ENCODE assay signal across 24 mouse cellular contexts in the genomic region with DNA sequence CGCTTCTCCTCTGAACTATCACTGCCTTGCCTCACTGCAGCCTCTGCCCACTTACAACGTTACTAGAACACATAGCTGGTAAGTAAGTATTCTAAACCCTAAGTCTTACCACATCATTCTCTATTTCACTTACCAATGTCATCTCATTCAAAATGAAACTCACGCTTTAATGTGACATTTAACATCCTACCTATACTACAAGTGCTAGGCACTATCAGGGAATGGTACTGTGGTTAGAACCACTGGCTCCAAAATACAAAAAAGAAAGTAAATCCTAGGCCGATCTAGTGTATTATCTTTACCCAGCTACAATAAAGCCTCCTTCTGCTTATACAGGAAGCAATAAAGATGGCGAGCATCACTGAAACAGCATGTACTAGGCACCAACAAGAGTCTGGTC. TPM values are rescaled to one million over a fixed set of nuclear protein-coding genes. Genes with fewer than 3 reads are reported as not detected.
"Had no signal": no experiment of that assay in that cellular context is flagged by ENCODE, and none has a peak within 500 bp of the region (broad histone marks: within the 10 kb centered on the region; RNA-seq: fewer than 3 reads in every experiment).

No protein-coding gene starts in this region.

- H3K4me3 ChIP-seq: liver, embryonic 15.5 days; lung, embryonic 15.5 days; megakaryocyte, embryonic 14.5 days; midbrain, embryonic 12.5 days; midbrain, embryonic 15.5 days; neural tube, embryonic 12.5 days; stomach, embryonic 15.5 days had no signal

- DNase-seq: liver, postnatal 0 days; lung, adult 2 months; lung, postnatal 14 days; lung, postnatal 36 days; retina, postnatal 1 day; right cerebral cortex, adult 18-20 months; right cerebral cortex, postnatal 25 days; right cerebral cortex, postnatal 4 days; spleen, adult 18-20 months; thymus, adult 2 months; thymus, postnatal 25 days; thymus, postnatal 4 days had no signal

- H3K4me1 ChIP-seq: liver, embryonic 15.5 days; lung, embryonic 15.5 days; midbrain, embryonic 12.5 days; midbrain, embryonic 15.5 days; neural tube, embryonic 12.5 days; stomach, embryonic 15.5 days had no signal

- ATAC-seq: liver, postnatal 0 days; lung, postnatal 0 days; midbrain, embryonic 15.5 days had no signal

- H3K27ac ChIP-seq: liver, embryonic 15.5 days; lung, embryonic 15.5 days; macrophage; midbrain, embryonic 12.5 days; midbrain, embryonic 15.5 days; neural tube, embryonic 12.5 days; stomach, embryonic 15.5 days; stomach, postnatal 0 days had no signal

- H3K9me3 ChIP-seq: liver, embryonic 15.5 days; lung, embryonic 15.5 days; megakaryocyte, embryonic 14.5 days; midbrain, embryonic 12.5 days; midbrain, embryonic 15.5 days; neural tube, embryonic 12.5 days; stomach, embryonic 15.5 days had no signal

- H3K9ac ChIP-seq: liver, embryonic 15.5 days; liver, postnatal 0 days; lung, embryonic 15.5 days; midbrain, embryonic 12.5 days; midbrain, embryonic 15.5 days; neural tube, embryonic 12.5 days; stomach, embryonic 15.5 days had no signal

- H3K27me3 ChIP-seq: liver, embryonic 15.5 days; lung, embryonic 15.5 days; megakaryocyte, embryonic 14.5 days; midbrain, embryonic 12.5 days; midbrain, embryonic 15.5 days; neural tube, embryonic 12.5 days; stomach, embryonic 15.5 days had no signal

- H3K4me2 ChIP-seq: liver, embryonic 15.5 days; lung, embryonic 15.5 days; midbrain, embryonic 12.5 days; midbrain, embryonic 15.5 days; neural tube, embryonic 12.5 days; stomach, embryonic 15.5 days had no signal

RNA-seq across cellular contexts. Expression of gene Fam19a3, which starts 59.4 kb away (rescaled TPM):
- polyA plus RNA-seq: liver, embryonic 15.5 days; liver, postnatal 0 days; macrophage; midbrain, embryonic 12.5 days; midbrain, postnatal 0 days; neural tube, embryonic 12.5 days; neural tube, embryonic 14.5 days; stomach, postnatal 0 days had no signal
